ENCODE assay signal across 14 mouse cellular contexts in the genomic region with DNA sequence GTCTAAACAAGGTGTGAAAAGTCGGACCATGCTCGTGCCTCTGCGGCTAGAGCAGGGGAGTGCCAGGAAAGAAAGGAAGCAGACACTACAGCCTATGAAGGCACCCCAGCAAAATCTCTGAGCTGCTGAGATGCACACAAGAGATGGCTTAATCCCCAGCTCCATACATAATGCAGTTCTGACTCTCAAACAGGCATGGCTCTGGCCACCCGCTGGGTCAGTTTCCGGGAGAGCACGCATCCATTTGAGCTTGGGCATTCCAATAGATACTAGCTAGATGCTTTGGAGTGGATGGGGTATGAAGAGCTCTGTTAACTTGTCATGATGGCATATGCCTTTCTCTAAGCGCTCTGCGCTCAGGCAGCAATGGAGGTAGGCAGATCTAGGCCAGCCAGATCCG.
DNase-seq lines count a peak whose midpoint lies in the region; ATAC-seq and TF ChIP-seq lines count a peak whose summit lies in the region.
"Had no signal": no experiment of that assay in that cellular context is flagged by ENCODE, and none has a peak within 500 bp of the region (broad histone marks: within the 10 kb centered on the region; RNA-seq: fewer than 3 reads in every experiment).

No protein-coding gene starts in this region.

- H3K4me2 ChIP-seq in forebrain, embryonic 13.5 days = no peak overlapping the region
- H3K4me2 ChIP-seq in kidney, postnatal 0 days (ENCODE audit: low read length) = no peak overlapping the region
- H3K4me2 ChIP-seq: neural tube, embryonic 13.5 days had no signal

- no peaks in the 10 kb centered on the region for H3K36me3 ChIP-seq in forebrain, embryonic 10.5 days (replicated peaks)
- H3K36me3 ChIP-seq in forebrain, embryonic 13.5 days (ENCODE audit: poor library complexity, severe bottlenecking) = no peaks in the 10 kb centered on the region
- H3K36me3 ChIP-seq in kidney, postnatal 0 days (ENCODE audit: insufficient read depth, low read length) = no peaks in the 10 kb centered on the region
- H3K36me3 ChIP-seq: neural tube, embryonic 13.5 days had no signal

- TF ChIP-seq CTCF in kidney, postnatal 0 days (IDR thresholded peaks at IDR 0.05; ENCODE audit: low read depth) = no peak

- H3K27me3 ChIP-seq in forebrain, embryonic 10.5 days (ENCODE audit: poor library complexity, severe bottlenecking) = no peaks in the 10 kb centered on the region
- H3K27me3 ChIP-seq in forebrain, embryonic 13.5 days = no peaks in the 10 kb centered on the region
- no peaks in the 10 kb centered on the region for H3K27me3 ChIP-seq in kidney, postnatal 0 days (ENCODE audit: insufficient read depth, low read length)
- H3K27me3 ChIP-seq: neural tube, embryonic 13.5 days had no signal

- DNase-seq in forebrain, embryonic 10.5 days (ENCODE audit: extremely low spot score, low spot score) = no peak
- DNase-seq in kidney, postnatal 0 days (ENCODE audit: low spot score) = no peak
- DNase-seq in kidney, postnatal 14 days = no peak
- DNase-seq in retina, postnatal 1 day = peak; percentile 26
- no peak for DNase-seq in retina, embryonic 14.5 days (ENCODE audit: low spot score)
- no peak for DNase-seq in urinary bladder, postnatal 25 days (ENCODE audit: low spot score)
- no peak for DNase-seq in spleen, postnatal 14 days (ENCODE audit: low spot score in 2 of 2)
- DNase-seq: adrenal gland, postnatal 25 days; cerebellum, postnatal 25 days; kidney, adult 11 months; left cerebral cortex, postnatal 4 days; thymus, adult 2 months had no signal

- peaks cover 20% of the 10 kb centered on the region for H3K4me1 ChIP-seq in forebrain, embryonic 10.5 days
- H3K4me1 ChIP-seq in forebrain, embryonic 13.5 days = no peaks in the 10 kb centered on the region
- H3K4me1 ChIP-seq in kidney, postnatal 0 days (replicated peaks; ENCODE audit: insufficient read depth, low read length) = peaks cover 3% of the 10 kb centered on the region; the same call in 1 of the 2 replicates
- H3K4me1 ChIP-seq: neural tube, embryonic 13.5 days had no signal

- 0 out of 2 replicates have a peak overlapping the region, but pooled peaks have one; percentile 40 for H3K27ac ChIP-seq in forebrain, embryonic 10.5 days
- H3K27ac ChIP-seq in forebrain, embryonic 13.5 days = no peak overlapping the region
- peak overlapping the region; percentile 54 for H3K27ac ChIP-seq in kidney, postnatal 0 days
- H3K27ac ChIP-seq: neural tube, embryonic 13.5 days had no signal

- 67% methylated on average over 9 of the region's 9 CpGs for WGBS in forebrain, embryonic 10.5 days
- WGBS in forebrain, embryonic 13.5 days = 60% methylated on average over 9 of the region's 9 CpGs
- WGBS in kidney, postnatal 0 days = 66% methylated on average over 9 of the region's 9 CpGs

- no peaks in the 10 kb centered on the region for H3K9me3 ChIP-seq in forebrain, embryonic 10.5 days
- no peaks in the 10 kb centered on the region for H3K9me3 ChIP-seq in forebrain, embryonic 13.5 days (replicated peaks)
- H3K9me3 ChIP-seq in kidney, postnatal 0 days (replicated peaks; ENCODE audit: low read length) = no peaks in the 10 kb centered on the region

- no peak overlapping the region for H3K9ac ChIP-seq in forebrain, embryonic 13.5 days
- H3K9ac ChIP-seq in kidney, postnatal 0 days (ENCODE audit: low read depth, low read length) = no peak overlapping the region
- H3K9ac ChIP-seq: neural tube, embryonic 13.5 days had no signal

- ATAC-seq in forebrain, embryonic 13.5 days = no peak
- no peak for ATAC-seq in kidney, postnatal 0 days (replicated peaks; ENCODE audit: low FRiP score, low read depth)

- no peak overlapping the region for H3K4me3 ChIP-seq in forebrain, embryonic 10.5 days
- H3K4me3 ChIP-seq in forebrain, embryonic 13.5 days = no peak overlapping the region
- H3K4me3 ChIP-seq in kidney, postnatal 0 days (replicated peaks; ENCODE audit: low read depth, low read length) = no peak overlapping the region
- H3K4me3 ChIP-seq: neural tube, embryonic 13.5 days had no signal
